20 mouse cellular contexts compared by ENCODE assay signal in the genomic region with DNA sequence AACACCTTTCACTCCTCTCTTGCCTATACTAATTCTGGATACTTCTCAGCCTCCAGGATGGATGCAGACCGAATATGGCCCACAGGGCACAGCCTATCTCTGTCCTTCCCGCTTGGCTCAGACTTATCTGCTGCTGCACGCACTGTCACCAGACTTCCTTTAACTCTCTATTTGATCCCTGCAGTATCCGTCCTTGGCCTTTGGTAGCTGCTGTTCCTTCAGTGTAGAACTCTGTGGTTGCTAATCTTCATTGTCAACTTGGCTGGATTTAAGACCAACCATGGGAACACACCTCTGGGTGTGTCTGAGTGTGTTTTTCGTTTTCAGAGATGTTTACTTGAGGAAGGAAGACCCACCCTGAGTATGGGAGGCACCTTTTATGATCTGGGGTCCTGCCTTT. TPM values are rescaled to one million over a fixed set of nuclear protein-coding genes. Genes with fewer than 3 reads are reported as not detected.
DNase-seq lines count a peak whose midpoint lies in the region; ATAC-seq lines count a peak whose summit lies in the region.
"Had no signal": no experiment of that assay in that cellular context is flagged by ENCODE, and none has a peak within 500 bp of the region (broad histone marks: within the 10 kb centered on the region; RNA-seq: fewer than 3 reads in every experiment).

No protein-coding gene starts in this region.

- peak; percentile 35 for DNase-seq in heart, adult 8-10 months (ENCODE audit: low spot score)
- no peak for DNase-seq in heart, postnatal 36 days
- DNase-seq in right cerebral cortex, postnatal 4 days: no peak
- DNase-seq in cerebellum, postnatal 10 days: no peak
- DNase-seq: cerebellum, adult 11-12 months; kidney, adult 18-20 months; kidney, postnatal 4 days; right cerebral cortex, postnatal 25 days; thymus, adult 2 months had no signal

- peak overlapping the region; percentile 96 for H3K27ac ChIP-seq in brown adipose tissue, adult 24 weeks (replicated peaks; ENCODE audit: low read depth, low read length)
- H3K27ac ChIP-seq in heart, embryonic 15.5 days: peak overlapping the region; percentile 9; the same call in 1 of the 2 replicates
- H3K27ac ChIP-seq in liver, embryonic 15.5 days (replicated peaks): no peak overlapping the region; the same call in 1 of the 2 replicates
- no peak overlapping the region for H3K27ac ChIP-seq in neural tube, embryonic 15.5 days (replicated peaks)
- H3K27ac ChIP-seq: embryonic facial prominence, embryonic 15.5 days; forebrain, embryonic 13.5 days; left cerebral cortex, adult 2 months; limb, embryonic 13.5 days had no signal

- no peaks in the 10 kb centered on the region for H3K27me3 ChIP-seq in heart, embryonic 15.5 days
- H3K27me3 ChIP-seq in liver, embryonic 15.5 days: no peaks in the 10 kb centered on the region
- H3K27me3 ChIP-seq in neural tube, embryonic 15.5 days (replicated peaks): no peaks in the 10 kb centered on the region
- H3K27me3 ChIP-seq: embryonic facial prominence, embryonic 15.5 days; forebrain, embryonic 13.5 days; limb, embryonic 13.5 days had no signal

- intact Hi-C loops in heart, postnatal 36 days (cut with DNase I): no loop called here

- H3K4me2 ChIP-seq in heart, embryonic 15.5 days: no peak overlapping the region
- H3K4me2 ChIP-seq in liver, embryonic 15.5 days: peak overlapping the region; percentile 21; the same call in 1 of the 2 replicates
- no peak overlapping the region for H3K4me2 ChIP-seq in neural tube, embryonic 15.5 days
- H3K4me2 ChIP-seq: embryonic facial prominence, embryonic 15.5 days; forebrain, embryonic 13.5 days; limb, embryonic 13.5 days; midbrain, embryonic 11.5 days had no signal

- peaks cover 22% of the 10 kb centered on the region for H3K4me1 ChIP-seq in brown adipose tissue, adult 24 weeks (ENCODE audit: control insufficient read depth, insufficient read depth, insufficient read length, low read length)
- H3K4me1 ChIP-seq in heart, embryonic 15.5 days (replicated peaks): peaks cover 54% of the 10 kb centered on the region
- H3K4me1 ChIP-seq in liver, embryonic 15.5 days (replicated peaks): peaks cover 52% of the 10 kb centered on the region
- H3K4me1 ChIP-seq in neural tube, embryonic 15.5 days: no peaks in the 10 kb centered on the region
- H3K4me1 ChIP-seq: forebrain, embryonic 13.5 days had no signal

- 0 out of 2 replicates have a peak, but pooled peaks have one; percentile 33 for ATAC-seq in heart, embryonic 15.5 days (replicated peaks; ENCODE audit: insufficient number of reproducible peaks, insufficient read depth, low FRiP score, low read depth)
- peak; percentile 72 for ATAC-seq in liver, embryonic 15.5 days (ENCODE audit: insufficient read depth)
- ATAC-seq in neural tube, embryonic 15.5 days (ENCODE audit: low FRiP score): no peak
- ATAC-seq: forebrain, embryonic 13.5 days; hindbrain, embryonic 16.5 days had no signal

- no peak overlapping the region for H3K4me3 ChIP-seq in brown adipose tissue, adult 24 weeks (ENCODE audit: insufficient read depth, low read depth, low read length)
- no peak overlapping the region for H3K4me3 ChIP-seq in heart, embryonic 15.5 days
- H3K4me3 ChIP-seq in liver, embryonic 15.5 days (replicated peaks): no peak overlapping the region
- H3K4me3 ChIP-seq in neural tube, embryonic 15.5 days (replicated peaks): no peak overlapping the region
- H3K4me3 ChIP-seq: embryonic facial prominence, embryonic 15.5 days; forebrain, embryonic 13.5 days; left cerebral cortex, adult 2 months; limb, embryonic 13.5 days; myocyte had no signal

- no peaks in the 10 kb centered on the region for H3K9me3 ChIP-seq in heart, embryonic 15.5 days (replicated peaks)
- no peaks in the 10 kb centered on the region for H3K9me3 ChIP-seq in liver, embryonic 15.5 days (replicated peaks)
- no peaks in the 10 kb centered on the region for H3K9me3 ChIP-seq in neural tube, embryonic 15.5 days (replicated peaks)
- H3K9me3 ChIP-seq: embryonic facial prominence, embryonic 15.5 days; forebrain, embryonic 13.5 days; limb, embryonic 13.5 days had no signal

- H3K9ac ChIP-seq in heart, embryonic 15.5 days: no peak overlapping the region
- H3K9ac ChIP-seq in liver, embryonic 15.5 days: no peak overlapping the region
- no peak overlapping the region for H3K9ac ChIP-seq in neural tube, embryonic 15.5 days (replicated peaks)
- H3K9ac ChIP-seq: embryonic facial prominence, embryonic 15.5 days; forebrain, embryonic 13.5 days; limb, embryonic 13.5 days had no signal

- 24% methylated on average over 5 of the region's 5 CpGs for WGBS in heart, embryonic 15.5 days
- 9% methylated on average over 5 of the region's 5 CpGs for WGBS in liver, embryonic 15.5 days (ENCODE audit: insufficient replicate concordance)
- 84% methylated on average over 5 of the region's 5 CpGs for WGBS in neural tube, embryonic 15.5 days

- H3K36me3 ChIP-seq in heart, embryonic 15.5 days: no peaks in the 10 kb centered on the region
- H3K36me3 ChIP-seq in liver, embryonic 15.5 days (replicated peaks): no peaks in the 10 kb centered on the region
- H3K36me3 ChIP-seq in neural tube, embryonic 15.5 days: no peaks in the 10 kb centered on the region
- H3K36me3 ChIP-seq: embryonic facial prominence, embryonic 15.5 days; limb, embryonic 13.5 days had no signal

RNA-seq across cellular contexts. Expression of a gene that starts 47.5 kb away (rescaled TPM):
- total RNA-seq in heart, adult 8-10 months (2022): 10 to 100 TPM; 94.2 to 98.9 (median 97.9) TPM
- 100 to 1,000 TPM in 1 of 2 experiments, 10 to 100 TPM in 1; 97.7 to 101 TPM for total RNA-seq in heart, postnatal 36 days (2021)
- polyA plus RNA-seq in brown adipose tissue, adult 24 weeks (2012; ENCODE audit: insufficient read depth, insufficient read length, missing spikeins): 895 and 923 TPM in 2 replicates
- 31.1 and 36.4 TPM in 2 replicates for polyA plus RNA-seq in heart, embryonic 15.5 days (2015; fragmentation: Nextera tagmentation; extraction: Ambion mirVana)
- 18.4 and 23.3 TPM in 2 replicates for polyA plus RNA-seq in liver, embryonic 15.5 days (2015; fragmentation: Nextera tagmentation; extraction: Ambion mirVana)
- 8.7 and 11.9 TPM in 2 replicates for polyA plus RNA-seq in neural tube, embryonic 15.5 days (2015; fragmentation: Nextera tagmentation; extraction: Ambion mirVana)

Comparison
In these comparisons a context has a peak if more than half of its experiments do, and no peak if none do; other contexts are left out.
1. H3K27ac ChIP-seq: peak in brown adipose tissue, adult 24 weeks (single experiment) and heart, embryonic 15.5 days (single experiment); none in liver, embryonic 15.5 days (single experiment) and neural tube, embryonic 15.5 days (single experiment).
2. RNA of a gene that starts 47.5 kb away (polyA plus RNA-seq): 895 to 923 TPM in brown adipose tissue, adult 24 weeks; 31.1 to 36.4 TPM in heart, embryonic 15.5 days, 18.4 to 23.3 TPM in liver, embryonic 15.5 days and 8.7 to 11.9 TPM in neural tube, embryonic 15.5 days; every median in the first group is over 10 times any median in the second.